Mouse (Mus musculus): Measurements from ENCODE around the gene Gm20883.
"Not testable (repeated sequence)": the region's sequence is repeated elsewhere in the genome, so short reads cannot be mapped to it uniquely, and the experiment has no call there.

The Gm20883 gene

GRCm38 (mm10) chrY:50607951-50608350 is at the start of gene Gm20883:
TSS of gene Gm20883 (plus strand) at chrY:50608251.
- not testable (repeated sequence) for DNase-seq

Data from thymus, postnatal 4 days (tissue).